Comparison of ENCODE assay signal across 8 mouse cellular contexts in the genomic region with DNA sequence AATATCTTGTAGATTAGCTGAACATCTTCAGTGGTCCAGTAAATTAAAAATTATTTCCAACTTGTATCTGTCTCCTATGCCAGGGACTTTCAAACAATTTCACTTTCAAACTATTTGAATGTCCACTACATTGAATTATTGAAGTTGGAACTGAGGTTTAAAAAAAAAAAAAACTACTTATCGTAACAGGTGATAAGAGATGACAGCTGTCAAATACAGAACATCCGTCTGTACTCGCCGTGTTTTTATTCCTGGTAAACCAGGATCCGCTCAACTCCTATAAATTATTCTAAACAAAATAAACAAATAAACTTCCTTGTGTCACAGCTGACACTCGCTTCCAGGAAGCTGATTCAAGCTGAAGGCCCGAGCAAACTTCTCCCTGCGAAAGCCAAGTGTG. TPM values are rescaled to one million over a fixed set of nuclear protein-coding genes. Genes with fewer than 3 reads are reported as not detected.
DNase-seq lines count a peak whose midpoint lies in the region; ATAC-seq and TF ChIP-seq lines count a peak whose summit lies in the region.

No protein-coding gene starts in this region.

- no peaks in the 10 kb centered on the region for H3K36me3 ChIP-seq in kidney, postnatal 0 days (ENCODE audit: insufficient read depth, low read length)
- peaks cover 35% of the 10 kb centered on the region for H3K36me3 ChIP-seq in embryonic facial prominence, embryonic 10.5 days (replicated peaks)
- no peaks in the 10 kb centered on the region for H3K36me3 ChIP-seq in hindbrain, embryonic 16.5 days (ENCODE audit: control insufficient read depth, insufficient read depth, low read length)
- no peaks in the 10 kb centered on the region for H3K36me3 ChIP-seq in midbrain, embryonic 16.5 days (ENCODE audit: control insufficient read depth, insufficient read depth, low read length)

- H3K27ac ChIP-seq in kidney, postnatal 0 days = peak overlapping the region; percentile 85
- H3K27ac ChIP-seq in embryonic facial prominence, embryonic 10.5 days (replicated peaks) = peak overlapping the region; percentile 95
- no peak overlapping the region for H3K27ac ChIP-seq in hindbrain, embryonic 16.5 days (ENCODE audit: low read depth, low read length)
- no peak overlapping the region for H3K27ac ChIP-seq in midbrain, embryonic 16.5 days (ENCODE audit: low read length)

- no peak for DNase-seq in kidney, postnatal 0 days (ENCODE audit: low spot score)
- no peak for DNase-seq in kidney, adult 8-10 months
- no peak for DNase-seq in embryonic facial prominence, embryonic 10.5 days (ENCODE audit: low spot score)
- DNase-seq in adrenal gland, adult 8-10 months = no peak
- DNase-seq in embryo, embryonic 10 days (ENCODE audit: low spot score) = no peak
- no peak for DNase-seq in urinary bladder, postnatal 36 days (ENCODE audit: low spot score in 2 of 2)

- no peaks in the 10 kb centered on the region for H3K4me1 ChIP-seq in kidney, postnatal 0 days (replicated peaks; ENCODE audit: insufficient read depth, low read length)
- H3K4me1 ChIP-seq in embryonic facial prominence, embryonic 10.5 days = peaks cover 19% of the 10 kb centered on the region
- H3K4me1 ChIP-seq in hindbrain, embryonic 16.5 days (ENCODE audit: control insufficient read depth, insufficient read depth, low read depth, low read length) = peaks cover 8% of the 10 kb centered on the region
- peaks cover 4% of the 10 kb centered on the region; the same call in 1 of the 2 replicates for H3K4me1 ChIP-seq in midbrain, embryonic 16.5 days (ENCODE audit: control insufficient read depth, insufficient read depth, low read length)

- no peaks in the 10 kb centered on the region for H3K9me3 ChIP-seq in kidney, postnatal 0 days (replicated peaks; ENCODE audit: low read length)
- H3K9me3 ChIP-seq in embryonic facial prominence, embryonic 10.5 days = no peaks in the 10 kb centered on the region
- no peaks in the 10 kb centered on the region for H3K9me3 ChIP-seq in hindbrain, embryonic 16.5 days (ENCODE audit: control insufficient read depth, low read length)
- no peaks in the 10 kb centered on the region for H3K9me3 ChIP-seq in midbrain, embryonic 16.5 days (replicated peaks; ENCODE audit: control insufficient read depth, low read length, poor library complexity, severe bottlenecking)

- peak overlapping the region; percentile 91 for H3K9ac ChIP-seq in kidney, postnatal 0 days (ENCODE audit: low read depth, low read length)
- peak overlapping the region; percentile 75 for H3K9ac ChIP-seq in hindbrain, embryonic 16.5 days (ENCODE audit: low read depth, low read length)
- peak overlapping the region; percentile 68 for H3K9ac ChIP-seq in midbrain, embryonic 16.5 days (ENCODE audit: low read depth, low read length)

- no peaks in the 10 kb centered on the region for H3K27me3 ChIP-seq in kidney, postnatal 0 days (ENCODE audit: insufficient read depth, low read length)
- H3K27me3 ChIP-seq in embryonic facial prominence, embryonic 10.5 days (replicated peaks; ENCODE audit: low read depth, poor library complexity, severe bottlenecking) = no peaks in the 10 kb centered on the region
- no peaks in the 10 kb centered on the region for H3K27me3 ChIP-seq in hindbrain, embryonic 16.5 days (replicated peaks; ENCODE audit: control insufficient read depth, insufficient read depth, low read length)
- H3K27me3 ChIP-seq in midbrain, embryonic 16.5 days (ENCODE audit: control insufficient read depth, insufficient read depth, low read depth, low read length) = no peaks in the 10 kb centered on the region

- 3% methylated on average over 8 of the region's 8 CpGs for WGBS in kidney, postnatal 0 days
- WGBS in embryonic facial prominence, embryonic 10.5 days = 18% methylated on average over 8 of the region's 8 CpGs
- WGBS in hindbrain, embryonic 16.5 days = 9% methylated on average over 8 of the region's 8 CpGs
- WGBS in midbrain, embryonic 16.5 days = 11% methylated on average over 8 of the region's 8 CpGs

- peak overlapping the region; percentile 100 for H3K4me3 ChIP-seq in kidney, postnatal 0 days (replicated peaks; ENCODE audit: low read depth, low read length)
- peak overlapping the region; percentile 98 for H3K4me3 ChIP-seq in embryonic facial prominence, embryonic 10.5 days
- H3K4me3 ChIP-seq in hindbrain, embryonic 16.5 days (ENCODE audit: low read length) = peak overlapping the region; percentile 70
- peak overlapping the region; percentile 79 for H3K4me3 ChIP-seq in midbrain, embryonic 16.5 days (ENCODE audit: low read depth, low read length)

- H3K4me2 ChIP-seq in kidney, postnatal 0 days (ENCODE audit: low read length) = peak overlapping the region; percentile 81
- H3K4me2 ChIP-seq in hindbrain, embryonic 16.5 days (ENCODE audit: low read length) = peak overlapping the region; percentile 81
- H3K4me2 ChIP-seq in midbrain, embryonic 16.5 days (ENCODE audit: low read length) = peak overlapping the region; percentile 69

- TF ChIP-seq CTCF in kidney, postnatal 0 days (IDR thresholded peaks at IDR 0.05; ENCODE audit: low read depth) = no peak

- no peak for ATAC-seq in kidney, postnatal 0 days (replicated peaks; ENCODE audit: low FRiP score, low read depth)
- no peak for ATAC-seq in hindbrain, embryonic 16.5 days
- 0 out of 2 replicates have a peak, but pooled peaks have one; percentile 1 for ATAC-seq in midbrain, embryonic 16.5 days

RNA-seq across cellular contexts. Expression of a gene that starts 0.7 kb away (rescaled TPM):
- polyA plus RNA-seq in kidney, postnatal 0 days (2015; fragmentation: Nextera tagmentation; extraction: Ambion mirVana) = 69.1 and 74.3 TPM in 2 replicates
- 103 and 108 TPM in 2 replicates for polyA plus RNA-seq in embryonic facial prominence, embryonic 10.5 days (2016; fragmentation: Nextera tagmentation; extraction: Ambion mirVana)
- 31.8 and 32.3 TPM in 2 replicates for polyA plus RNA-seq in hindbrain, embryonic 16.5 days (2015; fragmentation: Nextera tagmentation; extraction: Ambion mirVana)
- polyA plus RNA-seq in midbrain, embryonic 16.5 days (2015; fragmentation: Nextera tagmentation; extraction: Ambion mirVana) = 26.5 and 29.2 TPM in 2 replicates
- total RNA-seq in adrenal gland, adult 8-10 months (2022) = 10 to 100 TPM; 49.3 to 58.4 (median 53.8) TPM

RNA-seq across cellular contexts. Expression of a gene that starts 13.3 kb away (rescaled TPM):
- polyA plus RNA-seq in kidney, postnatal 0 days (2015; fragmentation: Nextera tagmentation; extraction: Ambion mirVana) = 0.05 and 0.12 TPM in 2 replicates
- polyA plus RNA-seq in embryonic facial prominence, embryonic 10.5 days (2016; fragmentation: Nextera tagmentation; extraction: Ambion mirVana) = not detected in 2 replicates
- polyA plus RNA-seq in hindbrain, embryonic 16.5 days (2015; fragmentation: Nextera tagmentation; extraction: Ambion mirVana) = 0.12 and 0.15 TPM in 2 replicates
- 0.09 and 0.15 TPM in 2 replicates for polyA plus RNA-seq in midbrain, embryonic 16.5 days (2015; fragmentation: Nextera tagmentation; extraction: Ambion mirVana)
- 1 to 10 TPM in 3 of 4 experiments, under 1 TPM in 1; 0.80 to 6.0 (median 4.5) TPM for total RNA-seq in adrenal gland, adult 8-10 months (2022)

RNA-seq across cellular contexts. Expression of a gene that starts 56.5 kb away (rescaled TPM):
- polyA plus RNA-seq in kidney, postnatal 0 days (2015; fragmentation: Nextera tagmentation; extraction: Ambion mirVana) = 1,132 and 1,215 TPM in 2 replicates
- 987 and 1,000 TPM in 2 replicates for polyA plus RNA-seq in embryonic facial prominence, embryonic 10.5 days (2016; fragmentation: Nextera tagmentation; extraction: Ambion mirVana)
- polyA plus RNA-seq in hindbrain, embryonic 16.5 days (2015; fragmentation: Nextera tagmentation; extraction: Ambion mirVana) = 509 and 535 TPM in 2 replicates
- 509 and 528 TPM in 2 replicates for polyA plus RNA-seq in midbrain, embryonic 16.5 days (2015; fragmentation: Nextera tagmentation; extraction: Ambion mirVana)
- total RNA-seq in adrenal gland, adult 8-10 months (2022) = 1,000 to 10,000 TPM in 3 of 4 experiments, 100 to 1,000 TPM in 1; 977 to 1,080 (median 1,050) TPM

RNA-seq across cellular contexts. Expression of a gene that starts 56.5 kb away (rescaled TPM):
- polyA plus RNA-seq in kidney, postnatal 0 days (2015; fragmentation: Nextera tagmentation; extraction: Ambion mirVana) = 66.7 and 67.3 TPM in 2 replicates
- polyA plus RNA-seq in embryonic facial prominence, embryonic 10.5 days (2016; fragmentation: Nextera tagmentation; extraction: Ambion mirVana) = 67.4 and 68.4 TPM in 2 replicates
- polyA plus RNA-seq in hindbrain, embryonic 16.5 days (2015; fragmentation: Nextera tagmentation; extraction: Ambion mirVana) = 60.8 and 65.8 TPM in 2 replicates
- polyA plus RNA-seq in midbrain, embryonic 16.5 days (2015; fragmentation: Nextera tagmentation; extraction: Ambion mirVana) = 65.1 and 65.9 TPM in 2 replicates
- total RNA-seq in adrenal gland, adult 8-10 months (2022) = 10 to 100 TPM; 51.2 to 69.4 (median 58.5) TPM

Comparison
In these comparisons a context has a peak if more than half of its experiments do, and no peak if none do; other contexts are left out.
1. H3K27ac ChIP-seq: peak in kidney, postnatal 0 days (single experiment) and embryonic facial prominence, embryonic 10.5 days (single experiment); none in hindbrain, embryonic 16.5 days (single experiment) and midbrain, embryonic 16.5 days (single experiment).
2. Peak in every context shown above with its lines, with median percentiles within 50 percentile points of each other: H3K4me2 ChIP-seq, H3K4me3 ChIP-seq and H3K9ac ChIP-seq.